Mouse (Mus musculus): ENCODE measurements at regions not wholly inside any gene's neighbourhood (a gene's known extent, or its start where the extent isn't known, plus 50 kb on each side); places are given as distances from the start of the nearest gene placed in this dataset.
"Not testable (repeated sequence)": the region's sequence is repeated elsewhere in the genome, so short reads cannot be mapped to it uniquely, and the experiment has no call there.

DNA sequence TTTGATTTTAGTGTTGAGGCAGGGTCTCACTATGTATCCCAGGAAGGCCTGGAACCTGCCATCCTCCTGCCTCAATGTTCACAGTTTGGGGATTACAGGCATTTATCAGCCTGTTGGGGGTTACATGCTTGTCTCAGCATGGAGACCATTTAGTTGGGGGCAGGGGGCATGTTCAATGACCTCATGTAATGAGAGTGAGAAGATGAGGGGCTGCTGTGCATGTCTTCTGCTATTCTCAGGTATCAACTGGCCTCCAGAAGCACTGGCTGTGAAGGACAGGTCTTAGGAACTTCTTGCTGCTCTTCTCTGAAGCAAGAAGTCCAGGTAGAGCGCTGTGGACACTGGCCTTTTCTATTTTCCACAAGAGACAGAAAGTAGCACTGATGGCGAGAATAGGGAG lies 350.9 kb downstream of the Plekhb2 start:
- DNase-seq: no peak

DNA sequence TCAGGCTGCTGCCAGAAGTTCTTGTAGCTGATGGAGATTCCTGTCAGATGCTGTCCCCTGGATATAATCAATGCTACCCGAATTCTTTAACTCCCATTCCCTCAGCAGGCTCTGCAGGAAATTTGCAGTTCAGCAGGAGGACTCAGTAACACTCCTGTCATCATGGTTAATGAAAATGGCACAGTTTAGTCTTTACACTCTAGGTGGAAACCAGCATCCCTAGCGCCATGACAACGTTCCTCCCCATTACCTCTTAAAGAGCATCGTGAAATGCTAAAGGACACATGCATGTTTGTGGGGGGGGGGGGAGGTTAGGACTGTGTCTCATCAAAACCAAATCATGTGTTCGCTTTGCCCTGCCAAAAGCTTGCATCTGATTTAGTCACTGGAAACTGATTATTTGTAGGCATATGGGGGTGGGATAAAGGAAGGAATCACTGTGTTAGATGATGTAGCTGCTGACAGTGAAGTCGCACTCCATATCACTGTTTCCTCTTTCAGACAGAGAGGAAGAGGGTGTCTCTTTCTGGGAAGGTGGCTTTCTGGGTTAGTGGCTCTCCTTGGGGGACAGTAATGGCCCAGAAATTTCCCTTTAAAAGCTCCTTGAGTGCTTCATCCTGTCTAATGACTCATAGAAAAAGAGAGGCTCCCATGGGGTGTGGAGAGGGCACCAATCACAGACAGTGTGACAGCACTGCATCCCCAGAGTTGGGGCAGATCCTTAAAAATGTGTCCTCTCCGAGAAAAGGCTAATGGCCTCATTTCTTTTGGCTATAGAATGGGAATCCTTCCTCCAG lies 351.5 kb downstream of the Plekhb2 start:
- DNase-seq: no peak

DNA sequence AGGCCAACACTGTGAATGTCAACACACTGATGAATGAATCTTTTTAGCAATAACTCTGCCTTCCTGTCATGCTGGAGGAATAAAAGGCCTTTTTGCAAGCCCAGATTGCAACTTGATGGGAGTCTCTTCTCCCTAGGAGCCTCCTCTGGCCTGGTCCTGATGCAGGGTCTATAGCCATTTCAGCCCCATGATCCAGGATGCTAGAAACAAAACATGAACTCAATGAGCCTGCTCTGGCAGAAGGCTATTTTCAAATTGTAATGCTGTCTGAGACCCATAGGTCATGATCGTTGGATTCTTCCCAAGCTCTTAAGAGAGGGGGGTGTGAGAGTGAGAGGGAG lies 352.1 kb downstream of the Plekhb2 start:
- no peak for DNase-seq

DNA sequence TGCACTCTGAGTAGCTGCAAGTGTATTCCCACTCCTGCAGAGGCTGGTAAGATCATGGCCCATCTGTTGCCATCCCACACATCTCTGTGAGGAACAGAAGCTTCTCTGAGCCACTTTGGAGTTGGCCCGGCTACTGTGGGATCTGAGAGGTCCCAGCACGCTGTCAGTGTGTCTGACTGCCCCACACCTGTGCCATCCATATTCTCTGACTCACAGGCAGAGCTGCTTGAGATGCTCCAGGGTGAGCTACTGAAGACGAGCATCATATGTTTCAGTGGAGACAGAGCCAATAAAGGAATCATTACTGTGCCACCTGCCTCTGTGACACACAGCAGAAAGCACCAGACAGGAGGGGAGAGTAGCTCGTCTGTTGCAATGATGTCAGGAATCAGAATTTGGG lies 352.8 kb downstream of the Plekhb2 start:
- peak; percentile 3 for DNase-seq

DNA sequence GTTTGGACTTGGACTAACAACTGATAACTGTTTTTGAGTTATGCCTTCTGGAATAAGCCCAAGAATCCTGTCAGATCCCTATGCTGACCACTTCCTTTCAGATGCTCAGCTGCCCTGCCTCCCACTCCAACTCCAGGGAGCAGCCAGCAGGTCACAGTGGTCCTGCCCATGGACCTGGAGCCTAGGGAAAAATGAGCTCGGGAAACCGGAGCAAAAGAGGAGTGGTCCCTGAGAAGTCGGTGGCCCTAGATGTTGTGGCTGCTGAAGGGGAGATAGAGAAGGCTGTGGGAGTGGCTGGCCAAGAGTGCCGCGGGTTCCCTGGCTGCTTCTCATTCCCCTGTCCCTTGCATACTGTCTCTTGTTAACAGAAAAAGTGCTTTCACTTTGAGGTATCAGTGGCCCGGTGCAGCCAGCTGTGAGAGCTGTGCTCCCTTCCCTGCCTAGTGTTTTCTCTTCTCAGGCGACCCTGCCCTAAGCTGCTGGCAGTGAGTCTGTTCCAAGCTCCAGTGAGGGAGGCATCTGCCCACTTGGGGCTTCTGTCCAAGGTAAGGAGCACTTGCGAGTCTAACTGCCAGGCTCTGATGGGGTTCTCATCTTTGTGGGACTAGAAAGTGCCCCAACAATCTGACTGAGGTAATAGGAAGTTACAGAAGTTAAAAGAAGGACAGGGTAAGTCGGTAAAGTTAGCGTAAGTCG lies 357.2 kb downstream of the Plekhb2 start:
- no peak for DNase-seq

DNA sequence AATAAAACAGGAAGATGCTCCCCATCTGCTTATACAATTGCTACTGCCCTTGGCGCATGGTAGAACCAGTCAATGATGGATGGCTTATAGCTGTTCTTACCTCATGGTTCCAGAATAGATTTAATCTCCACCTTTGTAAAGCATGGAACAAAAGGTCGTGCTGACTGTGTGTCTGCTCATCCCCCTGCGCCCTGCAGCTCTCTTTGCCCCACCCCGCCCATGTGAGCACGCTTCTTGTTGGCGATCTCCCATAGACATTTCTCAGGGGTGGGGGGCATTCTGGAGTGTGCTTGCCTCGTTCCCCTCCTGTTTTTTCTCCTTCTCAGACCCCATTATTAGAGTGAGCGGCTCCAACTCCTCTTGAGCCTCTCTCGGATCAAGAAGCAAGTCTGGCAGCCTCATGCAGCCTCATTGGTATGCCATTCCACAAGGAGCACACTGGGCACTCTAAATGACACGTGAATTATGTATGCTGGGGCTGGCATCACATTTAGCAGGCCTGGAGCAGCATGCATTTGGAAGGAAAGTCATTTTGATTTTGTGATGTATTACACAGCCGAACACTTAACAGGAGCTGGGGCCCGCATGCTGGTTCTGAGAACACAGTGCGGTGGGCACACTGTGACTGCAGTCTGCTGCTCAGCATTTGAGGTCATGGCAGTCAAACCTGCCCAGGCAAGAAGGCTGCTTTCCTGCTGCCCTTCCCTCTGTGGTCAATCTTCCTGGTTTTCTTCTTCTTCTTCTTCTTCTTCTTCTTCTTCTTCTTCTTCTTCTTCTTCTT lies 362.5 kb downstream of the Plekhb2 start:
- no peak for DNase-seq

DNA sequence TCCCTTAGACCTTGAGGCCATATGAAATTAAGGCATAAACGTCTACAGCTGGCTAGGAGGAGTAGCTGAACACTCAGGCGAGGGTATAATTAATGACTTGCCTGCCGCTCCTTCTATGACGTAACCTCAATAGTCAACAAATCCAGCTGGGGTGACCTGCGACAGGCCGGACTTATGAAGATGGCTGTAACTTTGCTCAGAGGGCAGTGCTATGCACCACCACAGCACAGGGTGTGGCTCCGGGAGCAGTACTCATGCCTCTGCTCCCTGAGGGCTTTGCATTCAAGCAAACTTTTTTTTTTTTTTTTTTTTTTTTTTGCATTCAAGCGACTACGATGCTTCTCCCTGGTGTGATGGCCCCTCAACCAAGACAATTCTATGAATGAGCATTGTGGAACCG lies 364.1 kb downstream of the Plekhb2 start:
- DNase-seq: no peak

DNA sequence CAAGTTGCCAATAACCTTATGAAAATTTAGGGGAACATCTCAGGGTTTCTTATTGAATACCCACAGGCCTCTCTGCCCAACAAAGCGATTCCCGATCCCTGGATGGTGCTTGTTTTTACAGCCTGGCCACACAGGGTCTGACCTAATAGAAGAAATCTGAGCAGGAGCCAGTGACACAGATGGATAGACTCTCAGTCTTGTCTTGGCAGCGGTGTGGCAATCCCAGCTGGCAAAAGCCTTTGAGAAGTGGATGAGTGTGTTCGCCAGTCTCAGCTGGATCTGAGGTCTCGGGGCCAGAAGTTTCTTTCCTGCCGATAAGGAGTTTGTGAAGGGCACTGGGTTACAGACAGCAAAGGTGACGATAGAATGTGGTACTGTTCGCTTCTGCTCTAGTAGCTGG lies 366.6 kb downstream of the Plekhb2 start:
- DNase-seq: peak; percentile 5

DNA sequence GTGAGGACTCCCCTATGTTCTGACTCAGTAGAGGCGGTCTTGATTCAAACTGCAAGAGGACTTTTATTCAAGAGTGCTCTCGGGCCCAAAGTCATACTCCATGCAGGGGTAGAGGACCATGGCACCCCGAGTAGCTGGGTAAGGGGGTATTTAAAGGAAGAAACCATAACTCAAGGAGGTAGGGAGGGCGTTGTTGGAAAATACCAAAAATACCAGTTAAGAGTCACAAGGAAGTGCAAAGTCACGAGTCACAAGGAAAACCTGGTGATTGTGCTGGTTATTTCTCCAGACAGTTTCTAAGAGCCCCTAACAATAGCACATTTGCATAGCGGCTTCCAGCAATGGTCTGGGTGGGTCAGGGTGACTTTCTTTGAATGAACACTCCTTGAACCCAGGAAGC lies 370.4 kb downstream of the Plekhb2 start:
- not testable (repeated sequence) for DNase-seq

DNA sequence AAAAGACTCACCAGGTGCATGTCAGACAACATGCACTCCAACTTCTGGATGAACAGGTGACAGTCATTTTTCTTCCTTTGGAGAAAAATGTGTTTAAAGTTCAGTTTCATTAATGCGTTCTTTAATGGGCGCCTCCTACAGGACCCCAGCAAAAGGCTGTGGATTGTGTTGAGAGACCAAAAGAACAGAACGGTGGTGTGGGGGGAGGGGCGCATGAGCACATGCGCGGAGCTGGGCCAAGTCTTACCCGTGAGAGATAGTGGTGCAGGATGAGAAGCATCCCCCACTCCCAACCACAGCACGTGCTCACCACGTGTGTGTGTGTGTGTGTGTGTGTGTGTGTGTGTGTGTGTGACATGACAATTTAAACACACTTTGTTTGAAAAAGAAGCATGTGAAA lies 371.0 kb downstream of the Plekhb2 start:
- DNase-seq: no peak

DNA sequence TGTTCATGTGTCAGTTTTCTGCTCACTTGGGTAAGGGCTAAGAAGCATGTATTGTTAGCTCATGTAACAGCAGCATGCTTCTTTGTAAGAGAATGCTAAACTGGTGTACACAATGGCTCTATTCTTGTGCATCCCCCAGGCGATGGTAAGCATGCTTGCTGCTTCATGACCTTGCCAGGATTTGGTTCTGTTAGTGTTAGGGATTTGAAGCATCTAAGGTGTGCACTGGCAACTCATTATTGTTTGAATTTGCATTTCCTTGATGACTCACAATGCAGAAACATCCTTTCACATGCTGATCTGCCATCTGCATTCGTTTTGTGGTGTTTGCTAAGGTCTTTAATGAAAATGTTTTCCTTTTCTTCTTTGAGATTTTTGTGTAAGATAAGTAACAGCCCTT lies 382.8 kb downstream of the Plekhb2 start:
- DNase-seq: no peak

DNA sequence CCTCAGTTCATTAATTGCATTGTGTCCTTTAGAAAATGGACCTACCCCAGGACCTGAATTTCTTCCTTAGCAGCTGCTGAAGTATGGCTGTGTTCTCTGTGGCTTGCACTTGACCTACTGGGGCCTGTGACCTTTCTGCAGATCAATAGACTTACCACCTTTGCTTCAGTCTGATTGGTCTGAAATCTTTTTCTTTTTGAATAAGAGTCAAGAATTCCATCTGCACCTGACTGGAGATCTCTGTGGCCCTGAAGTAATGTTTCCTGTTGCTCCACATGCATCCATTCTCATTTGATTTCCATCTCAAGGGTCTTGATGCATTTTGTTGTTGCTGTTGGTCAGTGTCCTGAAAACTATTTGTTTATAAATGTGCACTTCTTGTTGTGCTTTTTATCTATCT lies 388.4 kb downstream of the Plekhb2 start:
- DNase-seq: no peak

DNA sequence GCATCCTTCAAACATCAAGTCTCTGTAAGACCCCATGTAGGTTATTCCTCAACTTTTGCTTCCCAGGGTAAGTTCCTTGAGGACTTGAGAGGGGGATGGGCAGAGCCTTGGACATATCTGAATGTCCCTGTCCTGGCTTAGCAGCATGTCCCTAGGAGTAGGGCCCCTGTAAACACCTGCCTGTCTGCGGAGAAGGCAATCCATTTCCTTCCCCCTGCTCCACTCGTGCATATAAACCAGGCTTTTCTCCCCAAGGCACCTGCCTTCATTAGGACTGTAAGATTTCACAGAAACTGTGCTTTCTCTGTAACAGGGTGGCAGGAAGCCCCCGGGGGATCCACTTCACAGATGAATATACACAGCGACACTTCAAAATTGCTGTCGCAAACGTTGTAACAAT lies 393.1 kb downstream of the Plekhb2 start:
- DNase-seq: no peak

DNA sequence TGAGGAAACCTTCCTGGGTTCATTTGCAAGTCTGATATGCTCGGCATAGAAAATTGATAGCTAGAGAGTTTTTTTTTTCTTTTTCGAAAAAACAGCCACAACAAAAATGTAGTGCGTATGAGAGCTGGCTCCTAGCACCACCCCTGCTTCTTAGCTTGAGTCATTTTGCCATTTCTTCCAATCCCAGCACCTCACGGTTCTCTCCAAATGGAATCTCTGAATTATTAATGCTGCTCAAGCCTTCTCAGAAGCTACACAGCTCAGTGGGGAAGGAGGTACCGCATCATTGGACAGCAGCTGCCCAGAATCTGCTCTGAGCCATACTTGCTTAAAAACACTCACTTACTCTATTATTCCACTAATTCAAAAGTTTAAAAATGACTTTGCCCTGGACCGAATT lies 393.6 kb downstream of the Plekhb2 start:
- DNase-seq: no peak

DNA sequence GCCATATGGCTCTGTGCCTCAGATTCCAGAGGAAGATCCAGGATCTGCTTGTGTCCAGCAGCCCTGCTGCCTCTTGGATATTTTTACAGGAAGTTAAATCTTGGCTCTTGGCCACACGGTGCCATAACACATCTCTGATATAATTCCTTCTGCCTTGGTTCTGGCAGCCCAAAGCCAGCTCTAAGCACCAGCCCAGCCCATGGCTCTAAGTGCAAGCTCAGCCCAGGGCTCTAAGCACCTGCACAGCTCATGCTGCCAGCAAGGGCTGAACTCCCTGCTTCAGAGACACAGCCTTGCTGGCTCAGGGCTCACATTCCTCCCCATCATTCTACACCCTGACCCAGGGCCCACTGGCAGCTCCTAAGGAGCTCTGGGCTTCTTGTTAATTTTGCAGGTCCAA lies 415.3 kb downstream of the Plekhb2 start:
- DNase-seq: peak; percentile 6

DNA sequence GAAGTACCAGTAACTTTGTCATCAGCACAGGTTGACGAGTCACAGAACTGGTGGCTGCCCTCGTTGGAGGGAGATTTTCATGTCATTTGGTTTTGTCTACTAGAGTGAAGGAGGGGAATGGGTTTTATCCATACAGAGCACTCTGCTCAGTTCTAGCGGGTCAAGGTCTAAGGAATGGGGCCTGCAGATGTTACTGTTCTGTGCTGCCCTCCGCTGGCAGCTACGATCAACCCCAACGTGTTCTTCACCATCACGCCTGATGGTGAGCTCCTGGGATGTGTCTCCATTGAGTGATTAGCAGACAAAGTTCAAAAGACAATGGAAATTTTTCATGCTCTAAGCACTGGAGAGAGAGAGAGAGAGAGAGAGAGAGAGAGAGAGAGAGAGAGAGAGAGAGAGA lies 416.9 kb downstream of the Plekhb2 start:
- DNase-seq: no peak

DNA sequence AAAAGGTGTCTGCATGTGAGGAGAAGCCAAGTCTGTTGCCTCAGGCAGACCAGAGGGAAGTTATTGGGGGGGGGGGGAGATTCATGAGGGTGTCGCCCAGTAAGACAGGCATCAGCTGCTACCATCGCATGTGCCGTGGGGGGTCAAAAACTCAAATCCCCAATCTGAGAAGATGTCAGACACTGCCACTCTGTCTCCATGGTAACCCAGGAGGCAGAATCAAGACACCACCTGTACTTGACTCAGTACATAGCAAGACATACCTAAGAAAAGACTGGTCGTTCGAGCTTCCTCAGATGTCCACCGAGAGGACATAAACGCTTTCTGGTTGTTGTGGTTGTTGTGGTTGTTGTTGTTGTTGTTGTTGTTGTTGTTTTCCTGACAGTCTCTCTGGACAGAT lies 418.1 kb downstream of the Plekhb2 start:
- DNase-seq: no peak

DNA sequence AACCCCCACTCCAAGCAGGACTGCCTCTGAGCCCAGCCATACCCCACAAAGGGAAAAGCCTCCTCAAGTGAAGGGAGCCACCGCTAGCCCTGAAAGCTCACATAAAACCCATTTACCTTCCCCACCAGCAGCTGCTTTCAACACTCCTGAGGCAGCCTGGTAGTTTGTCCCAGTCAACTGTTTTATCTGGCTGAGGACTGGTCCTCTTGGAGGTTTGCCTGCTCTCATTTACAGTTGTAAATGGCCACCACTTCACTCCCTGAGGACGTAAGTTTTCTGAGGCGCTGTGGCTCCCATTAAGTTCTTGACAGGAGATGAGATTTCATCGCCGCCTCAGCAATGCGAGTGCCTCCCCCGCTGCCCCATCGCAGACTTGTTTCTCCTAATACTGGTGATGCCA lies 425.2 kb downstream of the Plekhb2 start:
- no peak for DNase-seq
